Mouse (Mus musculus) ES-E14 (cell line): Measurements from ENCODE around the gene Tpst2.

Experiments used
- CHD2 ChIP-seq: IDR thresholded peaks from 2 replicates; pipeline ENCODE4 v1.6.1; 2014; ENCODE audit warnings: mild to moderate bottlenecking, low read depth, low read length, inconsistent platforms
- HCFC1 ChIP-seq: IDR thresholded peaks from 2 replicates; pipeline ENCODE4 v1.6.1; 2012; ENCODE audit warnings: low read length, inconsistent platforms, borderline replicate concordance; ENCODE audit not compliant: insufficient read depth
- MAFK ChIP-seq: IDR thresholded peaks from 2 replicates; pipeline ENCODE4 v1.6.1; 2014; ENCODE audit warnings: mild to moderate bottlenecking, low read depth, low read length, inconsistent platforms; ENCODE audit not compliant: insufficient read depth
- ZC3H11A ChIP-seq: IDR thresholded peaks from 2 replicates; pipeline ENCODE4 v1.6.1; 2012; ENCODE audit warnings: low read depth, mild to moderate bottlenecking, inconsistent platforms, low read length, borderline replicate concordance
- ZNF384 ChIP-seq: IDR thresholded peaks from 2 replicates; pipeline ENCODE4 v1.6.1; 2012; ENCODE audit warnings: low read depth, low read length, inconsistent platforms

GRCm38 (mm10) chr5:112244890-112245615 lies 31.4 kb upstream of the Tpst2 start:
- TF ChIP-seq CHD2 (no peak), HCFC1 (no peak), ZC3H11A (no peak), MAFK (no peak), ZNF384 (no peak)
